ENCODE assay signal across 8 mouse cellular contexts in the genomic region with DNA sequence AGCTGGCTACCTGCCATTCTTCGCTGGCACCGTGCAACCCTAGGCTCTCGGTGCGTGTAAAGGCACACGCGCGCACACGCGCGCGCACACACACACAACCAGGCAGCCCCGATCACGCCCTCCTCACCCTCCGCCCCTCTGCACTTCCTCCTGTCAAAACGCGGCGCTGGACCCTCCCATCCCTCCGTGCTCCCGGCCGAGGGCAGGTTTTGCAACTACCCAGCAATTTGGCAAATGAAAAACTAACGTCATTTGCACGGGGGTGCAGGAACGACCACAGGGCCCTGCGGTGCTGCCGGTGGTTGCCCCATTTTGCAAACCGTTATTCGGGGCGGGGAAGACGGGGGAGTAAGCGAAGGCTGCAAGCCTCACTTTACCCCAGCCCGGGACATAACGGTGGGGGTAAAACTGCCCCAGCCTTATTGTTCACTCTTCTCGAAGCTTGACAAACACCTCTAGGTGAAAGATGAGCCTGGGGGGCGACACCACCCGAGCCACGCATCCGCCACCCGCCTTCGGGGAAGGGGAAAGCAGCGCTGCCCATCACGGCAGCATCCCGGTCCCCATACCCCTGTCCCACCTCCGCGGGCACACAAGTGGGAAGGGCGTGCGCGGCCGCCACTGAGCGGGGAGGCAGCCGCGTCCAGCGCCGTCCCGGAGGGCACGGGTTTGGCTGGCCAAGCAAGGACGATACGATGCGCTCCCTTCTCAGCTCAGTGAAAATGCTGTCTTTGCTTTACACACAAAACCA. TPM values are rescaled to one million over a fixed set of nuclear protein-coding genes. Genes with fewer than 3 reads are reported as not detected.
DNase-seq lines count a peak whose midpoint lies in the region; ATAC-seq and TF ChIP-seq lines count a peak whose summit lies in the region.

No protein-coding gene starts in this region.

- WGBS in forebrain, postnatal 0 days, result under 1% methylated on average over 57 of the region's 58 CpGs
- WGBS in lung, embryonic 15.5 days, result under 1% methylated on average over 58 of the region's 58 CpGs

- peak overlapping the region; percentile 99 for H3K9ac ChIP-seq in forebrain, postnatal 0 days
- H3K9ac ChIP-seq in lung, embryonic 15.5 days, result peak overlapping the region; percentile 56

- no peak for TF ChIP-seq CTCF in forebrain, postnatal 0 days (IDR thresholded peaks at IDR 0.05; ENCODE audit: low read depth)

- peak; percentile 88 for DNase-seq in Muller cell, postnatal 12 days (ENCODE audit: inconsistent ontology term)
- DNase-seq in cerebellum, adult 11-12 months, result peak; percentile 88
- DNase-seq in forebrain, postnatal 0 days, result peak; percentile 86
- DNase-seq in heart, postnatal 25 days (ENCODE audit: low spot score), result peak; percentile 30
- peak; percentile 80 to 82 for DNase-seq in layer of hippocampus, postnatal 10 days (ENCODE audit: low spot score in 2 of 2)
- DNase-seq in ovary, postnatal 36 days (ENCODE audit: low spot score), result peak; percentile 43
- peak; percentile 46 for DNase-seq in urinary bladder, postnatal 14 days (ENCODE audit: low spot score)

- no peaks in the 10 kb centered on the region for H3K27me3 ChIP-seq in forebrain, postnatal 0 days (ENCODE audit: insufficient read depth, low read length)
- peaks cover 49% of the 10 kb centered on the region for H3K27me3 ChIP-seq in lung, embryonic 15.5 days

- no peaks in the 10 kb centered on the region for H3K9me3 ChIP-seq in forebrain, postnatal 0 days (ENCODE audit: low read length)
- no peaks in the 10 kb centered on the region for H3K9me3 ChIP-seq in lung, embryonic 15.5 days

- peak overlapping the region; percentile 70 for H3K4me2 ChIP-seq in forebrain, postnatal 0 days (ENCODE audit: low read depth)
- peak overlapping the region; percentile 91 for H3K4me2 ChIP-seq in lung, embryonic 15.5 days

- H3K36me3 ChIP-seq in forebrain, postnatal 0 days (ENCODE audit: insufficient read depth), result no peaks in the 10 kb centered on the region
- no peaks in the 10 kb centered on the region for H3K36me3 ChIP-seq in lung, embryonic 15.5 days

- H3K4me1 ChIP-seq in forebrain, postnatal 0 days (ENCODE audit: insufficient read depth), result peaks cover 18% of the 10 kb centered on the region
- H3K4me1 ChIP-seq in lung, embryonic 15.5 days, result peaks cover 18% of the 10 kb centered on the region

- ATAC-seq in forebrain, postnatal 0 days, result peak; percentile 64
- ATAC-seq in lung, embryonic 15.5 days (ENCODE audit: borderline replicate concordance, extremely low read depth, low FRiP score, low TSS enrichment), result peak; percentile 10; the same call in 1 of the 2 replicates

- H3K4me3 ChIP-seq in forebrain, postnatal 0 days (ENCODE audit: low read depth, low read length), result peak overlapping the region; percentile 99
- peak overlapping the region; percentile 56 for H3K4me3 ChIP-seq in lung, embryonic 15.5 days

- peak overlapping the region; percentile 98 for H3K27ac ChIP-seq in forebrain, postnatal 0 days (ENCODE audit: low read depth, low read length)
- peak overlapping the region; percentile 33; the same call in 1 of the 2 replicates for H3K27ac ChIP-seq in lung, embryonic 15.5 days

- intact Hi-C loops in heart, postnatal 25 days (cut with DNase I), result no loop called here

RNA-seq across cellular contexts. Expression of a gene that starts 0.7 kb away (rescaled TPM):
- total RNA-seq in forebrain, postnatal 0 days (2014; rRNA removed), result 401 and 517 TPM in 2 replicates
- polyA plus RNA-seq in forebrain, postnatal 0 days (2015; fragmentation: Nextera tagmentation; extraction: Ambion mirVana), result 412 and 524 TPM in 2 replicates
- total RNA-seq in heart, postnatal 25 days (2021), result 1 to 10 TPM; 6.7 to 7.7 TPM
- total RNA-seq in layer of hippocampus, postnatal 10 days (2021), result 100 to 1,000 TPM; 591 to 653 TPM
- 23.1 and 28.2 TPM in 2 replicates for polyA plus RNA-seq in lung, embryonic 15.5 days (2015; fragmentation: Nextera tagmentation; extraction: Ambion mirVana)

Comparison
In these comparisons a context has a peak if more than half of its experiments do, and no peak if none do; other contexts are left out.
1. Peak in every context shown above with its lines: DNase-seq, ATAC-seq, H3K4me3 ChIP-seq and H3K27ac ChIP-seq.
2. DNase-seq: peak in every context shown above with its lines; median percentile 88 in Muller cell, postnatal 12 days; 88 in cerebellum, adult 11-12 months; 86 in forebrain, postnatal 0 days; 81 in layer of hippocampus, postnatal 10 days; 46 in urinary bladder, postnatal 14 days; 43 in ovary, postnatal 36 days; 30 in heart, postnatal 25 days.
3. RNA of a gene that starts 0.7 kb away (total RNA-seq): 591 to 653 TPM in layer of hippocampus, postnatal 10 days and 401 to 517 TPM in forebrain, postnatal 0 days; 6.7 to 7.7 TPM in heart, postnatal 25 days; every median in the first group is over 10 times any median in the second.